Comparison of ENCODE assay signal across 8 mouse cellular contexts in the genomic region with DNA sequence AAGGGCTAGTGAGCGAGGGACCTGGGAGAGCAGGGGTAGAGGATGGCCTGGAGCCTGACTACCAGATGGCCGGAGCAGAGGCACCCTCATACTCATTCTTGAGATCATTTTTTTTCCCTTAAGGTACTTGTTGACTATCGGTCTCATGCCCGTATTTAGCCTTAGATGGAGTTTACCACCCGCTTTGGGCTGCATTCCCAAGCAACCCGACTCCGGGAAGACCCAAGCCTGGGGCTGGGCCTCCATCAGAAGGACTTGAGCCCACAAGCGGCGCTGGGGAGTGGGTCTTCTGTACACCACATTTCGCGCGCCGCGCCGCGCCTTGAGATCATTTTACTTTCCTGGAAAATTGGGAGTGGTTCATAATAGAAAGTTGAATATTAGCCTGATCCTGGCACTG.
A peak's percentile ranks its signal among the peaks of the same experiment; 100 is the strongest.
DNase-seq lines count a peak whose midpoint lies in the region; TF ChIP-seq lines count a peak whose summit lies in the region.

No protein-coding gene starts in this region.

- no peaks in the 10 kb centered on the region for H3K4me1 ChIP-seq in ES-E14 (ENCODE audit: control insufficient read depth in 2 of 2, insufficient read depth in 2 of 2, low read length in 2 of 2, poor library complexity in 1 of 2)

- TF ChIP-seq CTCF in layer of hippocampus, adult 2 months (conservative IDR thresholded peaks at IDR 0.05) = no peak

- H3K9me3 ChIP-seq in ES-E14 (ENCODE audit: control insufficient read depth, insufficient read depth, low read depth, low read length) = no peaks in the 10 kb centered on the region

- no peaks in the 10 kb centered on the region for H3K36me3 ChIP-seq in ES-E14 (ENCODE audit: control insufficient read depth, insufficient read depth, low read length, poor library complexity, severe bottlenecking)

- no peak overlapping the region for H3K27ac ChIP-seq in ES-E14 (ENCODE audit: insufficient read depth, low read depth, low read length, poor library complexity, severe bottlenecking)
- H3K27ac ChIP-seq in layer of hippocampus, adult 2 months = no peak overlapping the region

- in situ Hi-C loops in ES-E14 (cut with MboI; ENCODE audit: low sequenced_read_pairs in 2 of 2, unreplicated experiment in 2 of 2) = no loop called here

- H3K9ac ChIP-seq in ES-E14 (ENCODE audit: insufficient read depth, low read depth, low read length, poor library complexity, severe bottlenecking) = no peak overlapping the region

- intact Hi-C loops in heart, postnatal 36 days (cut with DNase I) = loop anchor here (10.0 kb wide), 1 partner anchor 762 kb away; no protein-coding TSS in a partner anchor

- peak; percentile 100 for DNase-seq in ES-E14 (ENCODE audit: low read depth, low spot score)
- DNase-seq in cerebellum, adult 11 months = peak; percentile 87
- DNase-seq in forelimb bud, embryonic 11.5 days (ENCODE audit: low read depth, low spot score) = peak; percentile 100
- peak; percentile 92 to 99 for DNase-seq in heart, postnatal 36 days
- peak; percentile 91 to 99 for DNase-seq in layer of hippocampus, adult 2 months (ENCODE audit: low spot score in 2 of 2)
- DNase-seq in lung, adult 18-20 months = peak; percentile 82 to 84
- peak; percentile 100 for DNase-seq in ovary, postnatal 14 days (ENCODE audit: low spot score)
- peak; percentile 93 for DNase-seq in thymus, postnatal 14 days

- no peak overlapping the region for H3K4me3 ChIP-seq in ES-E14 (ENCODE audit: insufficient read depth in 1 of 2, low read depth in 1 of 2, low read length in 2 of 2, poor library complexity in 1 of 2, severe bottlenecking in 1 of 2)
- H3K4me3 ChIP-seq in layer of hippocampus, adult 2 months = no peak overlapping the region

TF ChIP-seq in ES-E14, 5 proteins besides CTCF, POLR2A, EP300 and RAD21:
- TF ChIP-seq ZC3H11A (IDR thresholded peaks at IDR 0.05; ENCODE audit: borderline replicate concordance, low read depth, low read length) = no peak
- TF ChIP-seq ZNF384 (IDR thresholded peaks at IDR 0.05; ENCODE audit: low read depth, low read length) = no peak
- TF ChIP-seq MAFK (IDR thresholded peaks at IDR 0.05; ENCODE audit: insufficient read depth, low read depth, low read length) = no peak
- TF ChIP-seq HCFC1 (IDR thresholded peaks at IDR 0.05; ENCODE audit: borderline replicate concordance, insufficient read depth, low read length) = no peak
